13 mouse cellular contexts compared by ENCODE assay signal in the genomic region with DNA sequence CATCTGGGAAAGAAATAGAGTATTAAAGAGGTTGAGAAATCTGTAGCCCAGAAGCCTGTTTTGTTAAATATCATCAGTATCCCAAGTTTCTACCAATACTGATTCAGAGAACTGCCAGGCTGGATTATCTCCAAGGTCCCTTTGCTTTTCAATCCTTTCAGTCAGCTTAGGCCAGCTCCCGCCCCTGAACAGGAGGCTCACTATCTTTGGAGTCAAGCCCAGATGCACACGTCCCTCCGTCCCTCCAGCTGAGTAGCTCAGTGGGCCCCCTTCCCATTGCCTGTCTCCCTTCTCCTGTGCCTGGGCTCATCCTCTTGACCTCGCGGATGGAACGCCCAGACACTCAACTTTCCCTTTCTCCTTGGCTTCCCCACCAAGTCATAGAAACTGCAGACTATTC. TPM values are rescaled to one million over a fixed set of nuclear protein-coding genes. Genes with fewer than 3 reads are reported as not detected.
"Had no signal": no experiment of that assay in that cellular context is flagged by ENCODE, and none has a peak within 500 bp of the region (broad histone marks: within the 10 kb centered on the region; RNA-seq: fewer than 3 reads in every experiment).

No protein-coding gene starts in this region.

- H3K27me3 ChIP-seq: liver, embryonic 12.5 days; liver, embryonic 15.5 days; midbrain, embryonic 13.5 days had no signal

- DNase-seq: lung, adult 18-20 months; lung, postnatal 14 days; thymus, adult 18-20 months; thymus, postnatal 36 days had no signal

- H3K4me3 ChIP-seq: kidney, embryonic 15.5 days; limb, embryonic 10.5 days; limb, embryonic 13.5 days; liver, embryonic 12.5 days; liver, embryonic 15.5 days; midbrain, embryonic 13.5 days had no signal

- ATAC-seq: liver, embryonic 12.5 days; midbrain, embryonic 13.5 days; midbrain, embryonic 16.5 days had no signal

- H3K4me2 ChIP-seq: kidney, embryonic 15.5 days; limb, embryonic 13.5 days; liver, embryonic 12.5 days; liver, embryonic 15.5 days; midbrain, embryonic 13.5 days had no signal

- H3K9ac ChIP-seq: kidney, embryonic 15.5 days; limb, embryonic 13.5 days; liver, embryonic 12.5 days; liver, embryonic 15.5 days; midbrain, embryonic 13.5 days had no signal

- H3K9me3 ChIP-seq: kidney, embryonic 15.5 days; limb, embryonic 10.5 days; limb, embryonic 13.5 days; liver, embryonic 12.5 days; liver, embryonic 15.5 days; midbrain, embryonic 13.5 days had no signal

- H3K27ac ChIP-seq: kidney, embryonic 15.5 days; limb, embryonic 10.5 days; limb, embryonic 13.5 days; liver, embryonic 12.5 days; liver, embryonic 15.5 days; macrophage; midbrain, embryonic 13.5 days had no signal

- H3K36me3 ChIP-seq: kidney, embryonic 15.5 days; limb, embryonic 10.5 days; limb, embryonic 13.5 days; liver, embryonic 12.5 days; liver, embryonic 15.5 days; midbrain, embryonic 13.5 days had no signal

RNA-seq across cellular contexts. Expression of a gene that starts 35.5 kb away (rescaled TPM):
- total RNA-seq: megakaryocyte, adult 5-6 weeks had no signal
- polyA plus RNA-seq: liver, embryonic 15.5 days; macrophage had no signal
